Mouse (Mus musculus) heart, adult 18-20 months (tissue): ENCODE data around the gene Dnase2b. TPM values are rescaled to one million over a fixed set of nuclear protein-coding genes. Genes with fewer than 3 reads are reported as not detected.
A peak's percentile ranks its signal among the peaks of the same experiment; 100 is the strongest.

ENCODE experiments used
- DNase-seq, 2 experiments: peaks; one replicate each; pipeline ENCODE4 v3.0.0; 2021 to 2022; ENCODE audit warnings: mixed read lengths in 1 of 2
- total RNA-seq, 2 experiments: library from RNA; stranded (reverse); gene quantifications; 2 replicates each; pipeline ENCODE4 v1.2.3; 2021

Gene Dnase2b
- total RNA-seq, 2 experiments from 2014 or later, result not detected

DNA sequence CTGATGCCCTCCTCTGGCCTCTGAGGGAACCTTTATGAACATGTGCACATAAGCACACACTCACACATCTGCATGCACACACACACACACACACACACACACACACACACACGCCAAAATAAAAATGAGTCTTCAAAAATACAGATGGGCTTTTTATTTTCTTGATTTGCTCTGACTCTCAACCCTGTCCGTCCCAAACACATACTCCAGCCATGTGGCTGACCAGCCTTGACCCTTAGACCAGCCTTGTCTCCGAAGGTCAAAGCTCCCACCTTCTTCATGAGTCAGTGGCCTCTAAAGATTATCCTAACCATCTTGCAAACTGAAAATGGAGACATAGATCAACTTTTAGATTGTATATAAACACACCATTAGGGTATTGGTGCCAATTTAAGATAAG is 45.8 kb downstream of the Dnase2b start:
- DNase-seq, result no peak

DNA sequence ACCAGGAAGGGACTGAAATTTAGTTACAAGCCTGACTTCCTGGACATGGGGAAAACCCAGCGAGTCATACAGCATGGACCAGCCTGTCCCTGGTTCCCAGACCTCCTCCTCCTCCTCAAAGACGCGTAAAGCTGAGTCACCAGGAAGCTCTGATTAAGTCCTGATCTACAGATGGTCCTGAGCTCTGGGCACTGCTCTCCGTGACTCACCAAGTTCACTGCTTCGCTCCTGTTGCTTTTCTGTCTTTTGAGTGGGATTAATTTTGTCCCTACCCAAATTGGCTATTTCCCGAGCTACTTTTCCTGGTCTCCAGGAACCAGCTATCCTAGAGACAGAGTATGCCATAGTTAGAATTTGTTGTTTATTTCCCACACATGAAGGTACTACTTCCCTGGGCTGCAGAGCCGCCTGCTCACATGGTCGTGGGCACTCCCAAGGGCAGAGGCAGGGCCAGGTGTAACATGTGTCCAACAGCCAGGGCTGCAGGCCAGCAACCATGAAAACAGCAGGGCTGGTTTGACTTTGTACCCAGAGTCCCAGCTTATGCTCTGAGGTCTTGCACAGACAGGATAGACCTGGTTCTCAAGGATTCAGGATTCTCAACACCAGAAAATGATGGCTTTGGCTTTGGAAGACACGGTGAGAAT is 47.4 kb downstream of the Dnase2b start:
- DNase-seq, result peak in 1 of 2 experiments; percentile 9

DNA sequence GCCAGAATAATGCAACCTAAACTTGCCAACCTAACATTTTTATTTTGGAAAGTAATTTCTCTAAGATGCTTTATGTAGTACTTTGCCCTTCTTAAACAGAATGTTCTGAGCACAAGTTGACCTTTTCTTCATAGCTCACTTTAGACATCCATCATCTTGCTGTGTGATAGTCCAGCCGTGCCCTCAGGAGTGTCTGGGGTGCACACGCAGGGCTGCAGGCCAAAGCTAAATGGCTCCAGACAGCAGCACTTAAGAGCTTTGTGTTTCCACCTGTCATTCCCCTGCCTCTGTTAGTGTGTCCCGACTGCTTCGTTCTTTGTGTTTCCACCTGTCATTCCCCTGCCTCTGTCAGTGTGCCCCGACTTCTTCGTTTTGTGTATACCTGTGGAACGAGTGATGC is 48.0 kb downstream of the Dnase2b start:
- DNase-seq, result no peak

DNA sequence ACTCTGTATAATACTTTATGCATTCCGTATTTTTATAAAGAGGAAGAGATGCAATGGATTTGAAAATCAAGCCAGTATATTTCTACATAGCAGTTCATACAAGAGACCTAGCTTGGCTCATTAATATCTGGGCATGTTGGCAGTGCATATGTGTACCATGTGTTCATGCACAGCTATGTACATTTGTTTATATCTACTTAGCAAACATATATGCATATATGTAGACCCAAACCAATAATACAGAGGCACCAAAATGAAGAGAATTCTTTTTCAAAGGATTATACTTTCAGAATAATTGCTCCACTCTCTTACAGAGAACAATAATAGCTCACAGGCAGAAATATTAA is 50.4 kb downstream of the Dnase2b start:
- DNase-seq, result no peak

DNA sequence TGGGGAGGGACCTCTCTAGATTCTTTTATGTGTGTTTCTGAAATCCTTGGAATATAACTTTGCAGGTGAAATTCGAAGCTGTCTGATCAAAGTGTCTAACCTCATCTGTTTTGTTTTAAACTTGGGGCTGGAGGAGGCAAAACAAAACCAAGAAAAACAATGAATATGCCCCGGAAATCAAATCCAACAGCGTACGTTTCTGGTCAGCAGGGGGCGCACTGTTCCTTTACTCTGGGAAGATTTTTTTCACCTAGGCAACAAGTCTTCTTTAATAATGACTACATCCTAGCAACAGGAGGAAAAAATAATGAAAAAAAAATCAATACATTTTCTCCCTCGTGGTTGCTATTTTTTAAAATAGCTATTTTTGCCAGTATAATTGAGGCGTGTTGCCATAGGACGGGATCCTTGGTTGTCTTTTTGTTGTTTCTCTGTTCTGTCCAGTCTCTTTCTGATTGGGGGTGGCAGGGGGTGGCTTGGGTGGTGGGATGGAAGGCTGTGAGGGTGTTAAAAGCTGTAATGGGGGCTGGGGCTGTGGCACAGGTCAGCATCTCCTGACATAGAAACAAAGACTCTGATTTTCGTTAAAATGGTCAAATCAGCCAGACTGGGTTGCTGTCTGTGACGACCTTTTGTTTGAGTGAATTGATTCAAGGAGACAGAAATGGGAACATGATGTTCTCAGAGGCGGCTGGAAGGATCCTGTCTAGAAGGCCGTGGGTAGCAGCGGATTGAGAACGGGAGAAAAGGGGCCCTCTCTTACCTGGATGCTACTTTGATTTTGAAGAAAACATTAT is 50.9 kb downstream of the Dnase2b start:
- DNase-seq, result peak; percentile 48 to 92

DNA sequence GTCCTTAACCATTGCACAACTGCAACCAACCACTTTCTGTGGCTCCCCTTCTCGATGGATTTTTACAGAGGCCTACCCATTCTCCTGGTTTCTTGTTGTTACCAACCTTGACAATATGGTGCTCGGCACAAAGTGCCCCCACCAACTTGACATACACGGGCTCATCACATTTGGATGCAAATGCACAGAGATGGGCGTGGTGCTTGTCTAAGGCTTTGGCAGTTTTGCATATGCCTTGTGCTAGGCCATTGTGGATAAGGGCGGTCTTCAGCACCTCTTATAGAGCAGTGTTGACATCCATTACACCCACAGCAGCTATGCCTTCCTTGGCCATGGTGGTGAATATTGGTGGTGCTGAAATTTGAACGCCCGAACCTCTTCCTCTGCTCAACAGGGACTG is 52.5 kb downstream of the Dnase2b start:
- DNase-seq, result no peak

DNA sequence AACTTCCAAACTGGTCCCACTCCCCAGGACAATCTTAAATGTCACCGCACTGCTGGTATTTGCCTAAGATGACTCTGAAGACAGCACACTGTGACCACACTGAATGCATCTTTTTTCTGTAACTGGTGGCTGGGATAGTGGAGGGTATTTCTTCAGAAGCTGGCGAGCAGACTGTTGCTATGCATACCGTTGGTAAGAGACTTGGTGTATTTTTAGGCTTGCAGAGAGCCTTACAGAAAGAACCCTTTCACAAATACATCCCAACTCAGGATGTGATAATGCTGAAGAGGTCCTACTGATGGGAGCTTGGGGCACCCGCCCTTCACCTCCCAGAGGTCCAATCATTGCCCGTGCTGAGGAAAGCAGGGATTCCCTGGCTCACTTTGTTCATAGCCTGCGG is 57.9 kb downstream of the Dnase2b start:
- no peak for DNase-seq

DNA sequence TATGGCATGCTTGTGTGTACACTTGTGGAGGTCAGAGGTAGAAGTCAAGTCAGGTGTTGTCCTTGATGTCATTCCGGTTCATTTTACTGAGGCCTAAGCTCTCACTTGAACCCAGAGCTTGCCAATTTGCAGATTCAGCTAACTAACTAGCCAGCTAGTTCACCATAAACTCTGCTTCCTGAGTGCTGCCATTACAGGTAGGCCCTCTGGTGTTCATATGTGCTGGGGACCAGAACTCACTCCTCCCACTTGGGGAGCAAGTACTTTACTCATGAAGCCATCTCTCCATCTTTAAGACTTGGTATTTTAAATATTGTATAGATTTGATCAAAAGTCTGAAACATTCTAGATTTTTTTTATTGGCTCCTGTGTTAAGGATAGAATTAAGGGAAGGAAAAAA is 58.8 kb downstream of the Dnase2b start:
- no peak for DNase-seq

DNA sequence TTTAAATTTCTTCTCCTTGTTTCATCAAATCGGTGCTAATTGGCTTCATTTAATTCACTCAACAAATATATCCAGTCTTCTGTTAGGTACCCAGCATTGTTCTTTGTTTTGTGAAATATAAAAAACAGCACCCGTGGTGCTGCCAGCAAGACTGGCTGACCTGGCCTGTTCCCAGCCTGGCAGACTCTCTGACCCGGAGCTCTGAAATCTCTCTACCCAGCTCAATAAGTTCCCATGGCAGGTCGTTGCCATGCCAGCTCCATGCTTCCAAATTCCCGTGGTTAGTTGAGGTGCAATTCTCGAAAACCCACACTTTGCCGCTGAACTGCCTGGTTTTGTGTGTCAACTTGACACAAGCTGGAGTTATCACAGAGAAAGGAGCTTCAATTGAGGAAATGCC is 60.6 kb downstream of the Dnase2b start:
- no peak for DNase-seq

DNA sequence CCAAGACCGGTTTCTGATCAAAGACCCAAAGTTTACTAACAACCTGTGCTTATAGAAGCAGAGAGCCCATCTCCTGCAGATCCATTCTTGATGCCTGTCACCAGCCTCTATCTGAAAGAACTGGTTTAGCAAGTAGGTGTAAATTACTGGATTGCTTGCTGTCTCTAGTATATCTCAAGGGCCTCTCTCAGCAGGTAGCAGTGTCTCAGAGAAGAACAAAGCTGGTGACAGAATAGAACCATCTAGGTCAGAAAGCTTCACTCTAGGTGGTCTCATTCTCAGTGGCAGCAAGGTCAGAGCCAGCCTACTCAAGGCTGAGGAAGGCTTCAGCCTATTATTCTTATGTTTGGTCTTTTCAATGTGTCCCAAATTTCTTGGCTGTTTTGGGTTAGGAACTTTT is 71.8 kb downstream of the Dnase2b start:
- DNase-seq, result no peak

DNA sequence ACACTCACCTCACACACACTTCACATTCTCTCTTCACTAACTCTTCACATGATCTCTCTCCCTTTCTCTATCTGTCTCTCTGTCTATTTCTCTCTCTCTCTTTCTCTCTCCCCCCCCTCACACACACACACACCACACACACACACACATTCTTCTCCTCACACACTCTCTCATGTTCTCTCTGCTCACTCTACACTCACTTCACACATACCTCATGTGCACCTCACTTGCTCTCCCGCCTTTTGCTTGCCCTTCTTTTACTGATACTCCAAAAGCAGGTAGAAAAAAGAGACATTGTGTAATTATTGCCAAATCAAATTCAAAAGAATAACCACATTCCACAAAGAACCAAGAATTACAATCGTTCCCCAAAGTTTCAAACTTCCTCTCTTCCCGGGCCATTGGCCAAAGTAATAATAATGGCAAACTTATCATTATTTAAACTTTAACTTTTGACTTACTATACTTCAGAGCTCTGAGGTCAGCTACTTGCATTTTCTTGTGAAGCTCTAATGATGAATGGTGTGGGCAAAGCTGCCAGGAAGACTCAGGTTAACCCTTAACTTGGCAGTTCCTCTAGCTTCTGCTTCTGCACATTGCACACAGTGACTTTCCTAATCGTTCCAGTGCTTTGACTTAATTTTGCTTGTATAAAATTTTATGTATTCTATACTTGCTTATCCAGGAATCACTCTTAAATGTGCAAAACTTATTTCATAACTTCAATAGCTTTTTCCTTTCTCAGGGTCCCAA is 74.7 kb downstream of the Dnase2b start:
- no peak for DNase-seq

DNA sequence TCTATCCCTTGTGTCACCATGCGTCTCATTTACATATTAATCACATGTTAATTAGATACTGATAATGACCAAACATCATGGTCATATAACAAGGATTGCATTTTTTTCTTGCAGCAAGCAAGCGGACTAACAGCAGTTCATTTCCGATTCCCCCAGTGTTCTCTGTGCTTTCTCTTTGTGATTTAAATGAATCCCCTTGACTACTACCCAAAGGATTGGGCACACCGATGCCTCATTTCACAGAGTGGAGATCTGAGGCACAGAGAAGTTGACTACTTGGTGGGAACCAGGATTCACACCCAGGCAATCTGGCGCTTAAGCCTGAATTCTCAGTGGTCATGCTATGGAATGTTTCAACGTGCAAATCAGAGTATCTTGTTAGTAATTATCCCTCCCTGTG is 80.4 kb downstream of the Dnase2b start:
- no peak for DNase-seq

Other genes with a start within 250 kb of the Dnase2b start
- gene Ssx2ip, start 211.0 kb downstream of the Dnase2b start, total RNA-seq, result 10 to 100 TPM; 13.0 to 15.1 TPM
- 1 to 10 TPM; 2.6 to 3.4 TPM for gene Ctbs, start 165.8 kb downstream of the Dnase2b start, total RNA-seq
- 1 to 10 TPM; 1.1 to 2.5 TPM for gene Spata1, start 115.8 kb downstream of the Dnase2b start, total RNA-seq
- 100 to 1,000 TPM; 205 to 275 TPM for gene Gng5, start 115.8 kb downstream of the Dnase2b start, total RNA-seq
- 10 to 100 TPM; 13.2 to 14.8 TPM for gene Rpf1, start 94.2 kb downstream of the Dnase2b start, total RNA-seq
- gene Uox, start 45.2 kb downstream of the Dnase2b start, total RNA-seq, result not detected
- gene 4930503B20Rik, start 35.7 kb upstream of the Dnase2b start, total RNA-seq, result not detected
- 1 to 10 TPM; 2.3 TPM for gene Samd13, start 70.0 kb upstream of the Dnase2b start, total RNA-seq
- gene Prkacb, start 197.4 kb upstream of the Dnase2b start, total RNA-seq, result 10 to 100 TPM; 60.8 to 66.0 TPM
- 1 to 10 TPM; 7.2 to 8.3 TPM for gene Ttll7, start 236.8 kb upstream of the Dnase2b start, total RNA-seq